Mouse (Mus musculus) hindlimb bud, embryonic 11.5 days (tissue): ENCODE data around the gene 1700021F05Rik.
"Not testable (repeated sequence)": the region's sequence is repeated elsewhere in the genome, so short reads cannot be mapped to it uniquely, and the experiment has no call there.

ENCODE experiments used
- DNase-seq: peaks from one replicate; pipeline ENCODE4 v3.0.0-alpha.2; 2012; ENCODE audit warnings: low read depth, low spot score; ENCODE audit errors: extremely low spot score

The 1700021F05Rik gene

DNA sequence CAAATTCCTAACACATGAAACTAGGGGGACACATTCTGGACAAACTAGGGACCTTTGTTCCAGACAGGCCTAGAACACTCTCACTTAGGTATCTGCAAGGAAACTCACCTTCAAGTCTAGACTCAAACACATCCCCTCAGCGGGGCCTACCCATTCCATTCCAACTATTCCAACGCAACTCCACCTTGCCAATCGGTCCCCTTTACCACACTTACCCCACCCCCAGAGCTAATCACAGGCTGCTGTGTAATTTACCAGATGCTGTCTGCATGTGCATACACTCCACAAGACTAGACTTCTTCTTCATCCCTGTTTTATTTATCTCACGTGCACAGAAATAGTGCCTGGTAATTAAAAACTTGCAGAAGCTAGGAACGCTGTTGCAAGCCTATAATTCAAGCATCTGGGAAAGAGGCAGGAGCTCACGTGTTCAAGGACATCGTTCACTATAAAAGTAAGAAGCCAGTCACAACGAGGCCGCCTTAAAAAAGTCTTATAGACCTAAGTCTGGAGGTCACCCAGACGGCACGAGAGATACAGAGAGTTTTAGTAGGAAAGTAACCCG is 966 bp downstream of the 1700021F05Rik start:
- no peak for DNase-seq

DNA sequence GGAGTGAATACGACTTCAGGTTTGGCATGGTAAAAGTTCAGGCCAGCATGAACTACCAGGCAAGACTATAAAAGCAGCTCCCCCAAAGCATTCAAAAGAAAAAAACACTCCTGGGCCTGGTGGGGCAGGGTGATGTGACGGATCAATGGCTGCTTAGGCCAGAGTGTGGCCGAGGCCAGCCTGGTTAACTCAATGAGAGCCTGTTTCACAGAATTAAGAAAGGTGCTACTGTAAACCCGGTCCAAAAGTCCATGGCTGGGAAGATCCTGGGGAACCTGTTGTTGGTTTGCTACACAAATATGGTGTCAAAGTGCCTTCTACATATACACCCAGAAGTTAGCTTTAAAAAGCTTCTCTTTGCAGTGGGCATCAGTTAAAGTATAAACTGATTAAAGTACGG is 2.0 kb downstream of the 1700021F05Rik start:
- no peak for DNase-seq

GRCm38 (mm10) chr10:43537652-43538051 is 3.1 kb downstream of the 1700021F05Rik start:
- DNase-seq = no peak

GRCm38 (mm10) chr10:43534382-43534781 is 6.4 kb downstream of the 1700021F05Rik start:
- no peak for DNase-seq

DNA sequence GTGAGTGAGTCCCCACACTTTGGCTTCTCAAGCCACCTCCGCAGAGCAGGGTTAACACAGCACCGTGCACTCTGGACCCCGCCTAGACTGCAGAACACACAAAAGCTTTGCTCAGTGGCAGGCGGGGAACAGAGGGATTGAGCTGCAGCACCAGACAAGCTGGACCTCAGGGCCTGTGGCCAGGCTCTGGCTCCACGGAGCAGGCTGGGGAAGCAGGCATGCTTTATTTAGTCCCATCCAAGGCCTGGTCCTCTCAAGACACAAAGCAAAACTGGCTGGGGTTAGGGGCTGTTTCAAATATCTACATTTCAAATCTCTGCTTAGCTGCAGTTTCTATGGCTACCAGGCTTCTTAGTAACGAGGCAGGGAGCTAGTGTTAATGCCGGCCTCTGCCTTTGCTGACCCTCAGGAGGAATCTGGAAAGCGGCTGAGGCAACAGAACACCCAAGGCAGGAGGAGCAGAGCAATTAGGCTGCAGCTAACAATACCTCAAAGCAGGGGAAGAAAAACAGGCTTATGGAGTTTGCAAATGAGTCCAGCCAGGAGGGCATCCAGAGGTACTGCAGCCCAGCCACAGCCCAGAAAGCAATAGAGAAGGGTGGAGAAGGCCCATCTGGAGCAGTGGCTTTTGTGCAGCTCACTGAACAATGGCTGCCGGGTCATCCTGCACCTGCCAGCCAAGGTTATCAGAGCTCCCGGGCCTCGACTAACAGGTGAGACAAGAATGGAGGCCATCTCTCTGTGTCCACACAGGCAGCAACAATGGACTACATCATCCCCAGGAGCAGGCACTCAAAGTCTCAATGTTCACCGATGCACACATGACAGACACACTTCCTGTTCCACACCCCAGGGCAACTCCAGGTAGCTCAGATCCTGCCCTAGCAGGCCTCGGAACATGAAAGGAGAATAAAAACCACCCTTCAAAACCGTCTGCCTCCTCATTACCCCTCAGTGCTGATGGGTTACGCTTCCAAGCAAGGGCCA is 13.2 kb downstream of the 1700021F05Rik start:
- DNase-seq = no peak

GRCm38 (mm10) chr10:43523931-43524330 is 16.9 kb downstream of the 1700021F05Rik start, which contains the start of gene Gm9803:
Gene Gm9803, plus strand, starts transcription at chr10:43524084.
- DNase-seq = not testable (repeated sequence)

- DNase-seq = no peak
These were observed 20.8 kb downstream of the 1700021F05Rik start for GRCm38 (mm10) chr10:43519977-43520376.

GRCm38 (mm10) chr10:43518368-43518767 is 22.4 kb downstream of the 1700021F05Rik start:
- no peak for DNase-seq

DNA sequence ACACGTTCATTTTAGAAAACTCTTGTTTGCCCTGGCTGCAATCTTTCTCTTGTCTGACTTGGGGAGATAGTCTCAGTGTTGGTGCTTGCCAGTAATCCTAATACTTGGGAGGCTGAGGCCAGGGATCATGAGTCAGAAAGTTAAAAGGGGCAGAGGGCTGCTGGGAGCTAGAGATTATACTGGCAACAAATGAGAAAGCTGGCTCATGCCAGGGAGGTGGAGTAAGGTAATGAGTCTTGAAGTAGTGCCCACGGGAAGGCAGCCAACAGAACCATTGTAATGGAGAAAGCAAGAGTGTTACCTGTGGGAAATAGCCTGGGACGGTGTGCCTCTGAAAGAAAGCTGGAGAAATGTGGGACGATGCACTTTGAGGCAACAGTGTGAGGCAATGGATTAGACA is 23.0 kb downstream of the 1700021F05Rik start:
- DNase-seq = no peak

GRCm38 (mm10) chr10:43516992-43517660 is 23.7 kb downstream of the 1700021F05Rik start:
- DNase-seq = no peak

GRCm38 (mm10) chr10:43512976-43513375 is 27.8 kb downstream of the 1700021F05Rik start:
- no peak for DNase-seq

DNA sequence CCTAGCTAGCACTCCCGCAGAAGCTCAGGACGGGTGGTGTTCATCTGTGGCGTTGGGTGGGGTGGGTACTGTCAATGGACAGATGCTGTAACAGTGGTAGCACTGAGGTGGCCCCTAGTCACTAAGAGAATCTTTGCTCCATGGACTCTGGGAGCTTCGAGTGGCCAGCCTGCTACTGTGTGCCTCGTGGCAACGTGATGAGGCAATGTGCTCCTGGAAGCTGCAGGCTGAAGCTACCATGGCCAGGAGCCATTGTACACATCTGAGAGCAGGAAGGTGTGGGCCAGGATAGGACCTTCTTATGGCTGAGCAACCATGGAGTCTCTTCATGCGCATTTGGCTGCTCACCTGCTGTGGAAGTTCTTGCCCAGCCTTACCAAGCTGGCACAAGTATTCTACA is 31.6 kb downstream of the 1700021F05Rik start:
- DNase-seq = no peak

- DNase-seq = no peak
These were observed 33.7 kb downstream of the 1700021F05Rik start for GRCm38 (mm10) chr10:43507051-43507450.

DNA sequence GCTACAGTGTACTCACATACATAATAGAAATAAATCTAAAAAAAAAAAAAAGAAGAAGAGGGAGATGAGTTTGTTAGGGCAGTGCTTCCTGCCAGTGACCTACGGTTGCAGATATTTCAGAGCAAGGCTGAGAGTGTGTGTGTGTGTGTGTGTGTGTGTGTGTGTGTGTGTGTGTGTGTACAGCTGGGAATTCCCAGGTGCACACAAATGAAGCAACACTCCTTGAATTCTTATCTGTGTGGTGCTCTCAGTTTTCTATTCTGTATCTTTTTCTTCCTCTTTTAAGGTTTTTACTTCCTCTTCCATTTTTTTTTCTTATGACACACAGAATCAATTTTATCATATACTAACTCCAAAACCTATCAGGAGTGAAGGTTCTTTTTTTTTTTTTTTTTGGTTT is 36.5 kb downstream of the 1700021F05Rik start:
- no peak for DNase-seq

GRCm38 (mm10) chr10:43502599-43502998 is 38.2 kb downstream of the 1700021F05Rik start:
- DNase-seq = no peak

DNA sequence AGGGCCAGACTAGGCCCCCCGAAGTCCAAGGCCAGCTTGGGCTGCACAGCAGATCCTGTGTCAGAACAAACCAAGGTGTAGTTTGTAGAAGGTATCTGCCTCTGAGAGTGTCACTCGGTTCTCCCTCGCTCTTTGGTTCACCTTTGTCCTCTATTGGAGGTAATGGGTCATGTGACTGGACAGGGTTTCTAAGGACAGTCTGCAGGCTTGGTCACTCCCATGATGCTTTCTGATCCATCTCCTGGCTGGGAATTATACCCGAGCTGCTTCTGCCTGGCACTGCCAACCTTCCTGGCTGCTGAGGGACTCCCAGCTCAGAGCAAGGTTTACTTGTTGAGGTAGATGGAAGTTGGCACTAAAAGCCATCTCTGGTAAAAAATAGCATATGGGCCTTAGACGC is 49.9 kb downstream of the 1700021F05Rik start:
- no peak for DNase-seq

- no peak for DNase-seq
These were observed 50.8 kb downstream of the 1700021F05Rik start for GRCm38 (mm10) chr10:43490034-43490433.

DNA sequence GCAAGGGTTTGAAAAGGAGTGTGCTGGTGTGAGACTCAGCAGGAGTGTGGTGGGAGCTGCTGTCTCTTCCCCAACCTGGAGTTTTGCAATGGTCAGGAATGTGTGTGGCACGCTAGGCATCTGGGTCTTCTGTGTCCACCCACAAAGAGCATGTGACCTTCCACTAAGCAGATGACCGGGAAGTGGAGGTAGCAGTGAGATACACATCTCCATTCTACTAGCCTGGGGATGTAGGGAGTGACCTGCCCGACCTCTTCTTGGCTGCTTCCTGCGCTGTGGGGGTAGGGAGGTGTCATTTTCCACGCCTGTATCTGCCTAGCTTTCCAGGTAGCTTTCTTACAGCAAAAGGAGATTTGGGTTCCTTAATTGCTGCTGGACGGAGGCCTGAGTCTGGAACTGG is 51.2 kb downstream of the 1700021F05Rik start:
- DNase-seq = no peak

GRCm38 (mm10) chr10:43489139-43489538 is 51.7 kb downstream of the 1700021F05Rik start:
- no peak for DNase-seq

GRCm38 (mm10) chr10:43488258-43488657 is 52.5 kb downstream of the 1700021F05Rik start:
- DNase-seq = no peak

DNA sequence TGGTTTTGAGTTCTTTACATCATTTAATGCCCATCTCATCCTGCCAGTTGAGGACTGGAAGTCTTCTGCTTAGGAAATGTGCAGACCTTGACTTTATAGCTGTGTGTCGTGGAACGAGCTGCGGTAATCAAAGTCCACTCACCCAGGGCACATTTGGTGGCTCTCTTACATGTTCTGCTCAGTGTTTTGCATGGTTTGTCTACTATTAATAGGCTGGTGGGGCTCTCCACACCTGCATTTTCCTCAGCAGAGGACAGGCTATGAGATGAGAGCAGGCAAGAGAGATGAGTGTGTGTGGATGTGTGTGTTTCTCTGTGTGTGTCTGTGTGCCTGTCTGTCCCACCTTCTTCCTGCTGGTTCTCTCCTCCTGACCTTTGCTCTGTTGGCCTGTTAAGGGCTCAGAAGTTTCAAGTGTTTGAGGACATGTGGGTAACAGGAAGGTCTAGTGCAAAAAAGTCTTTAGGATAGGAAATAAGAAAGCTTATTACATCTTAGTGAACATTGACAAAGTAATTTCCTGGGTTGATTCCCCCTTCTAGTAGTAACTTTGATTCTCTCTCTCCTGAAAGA is 53.3 kb downstream of the 1700021F05Rik start:
- DNase-seq = no peak
